Mouse (Mus musculus) intestine, postnatal 0 days (tissue): ENCODE results near the gene Ntn1. TPM values are rescaled to one million over a fixed set of nuclear protein-coding genes. Genes with fewer than 3 reads are reported as not detected.

Experiments used
- ATAC-seq: fragments of 200-750 bp; cut with Nextera tagmentation; 2 replicates; pipeline ENCODE4 v1.8.0; 2017; ENCODE audit warnings: mild to moderate bottlenecking, moderate TSS enrichment, moderate library complexity
- H3K27ac ChIP-seq: fragments of 300-500 bp; sonication (generic); 2 replicates; pipeline ENCODE4 v1.5.1; 2014; ENCODE audit warnings: mild to moderate bottlenecking, low read depth, low read length, moderate library complexity
- H3K27me3 ChIP-seq: fragments of 300-500 bp; sonication (generic); replicated peaks from 2 replicates; pipeline ENCODE4 v1.6.1; 2014; ENCODE audit warnings: low read length, mixed read lengths; ENCODE audit not compliant: control insufficient read depth, insufficient read depth
- H3K36me3 ChIP-seq: fragments of 300-500 bp; sonication (generic); 2 replicates; pipeline ENCODE4 v1.6.1; 2014; ENCODE audit warnings: mild to moderate bottlenecking, moderate library complexity; ENCODE audit not compliant: control insufficient read depth, insufficient read depth
- H3K4me1 ChIP-seq: fragments of 300-500 bp; sonication (generic); replicated peaks from 2 replicates; pipeline ENCODE4 v1.6.1; 2014; ENCODE audit warnings: antibody characterized with exemption, low read length, mixed read lengths; ENCODE audit not compliant: control insufficient read depth, insufficient read depth
- H3K4me2 ChIP-seq: fragments of 300-500 bp; sonication (generic); replicated peaks from 2 replicates; pipeline ENCODE4 v1.6.1; 2014; ENCODE audit warnings: low read depth, mild to moderate bottlenecking, moderate library complexity
- H3K4me3 ChIP-seq: fragments of 300-500 bp; sonication (generic); 2 replicates; pipeline ENCODE4 v1.5.1; 2014; ENCODE audit warnings: low read depth, low read length
- H3K9ac ChIP-seq: fragments of 300-500 bp; sonication (generic); 2 replicates; pipeline ENCODE4 v1.6.1; 2014; ENCODE audit warnings: mild to moderate bottlenecking, low read depth, low read length
- H3K9me3 ChIP-seq: fragments of 300-500 bp; sonication (generic); 2 replicates; pipeline ENCODE4 v1.6.1; 2016; ENCODE audit warnings: mixed run types; ENCODE audit not compliant: control insufficient read depth
- CTCF ChIP-seq: sonication (generic); IDR thresholded peaks from 2 replicates; pipeline ENCODE4 v1.5.1; 2016; ENCODE audit warnings: low read depth, mild to moderate bottlenecking, control low read depth, antibody characterized with exemption, moderate library complexity
- WGBS: fragments of 180-500 bp; shearing (Covaris S2); extraction: QIAGEN DNeasy Blood & Tissue Kit; methylation state at CpG from one replicate; pipeline ENCODE4 v1.1.7; 2014; 5-methylcytosine and 5-hydroxymethylcytosine counted together
- polyA plus RNA-seq: library from polyadenylated mRNA; unstranded; fragments of >200 nt; fragmentation: Nextera tagmentation; extraction: Ambion mirVana; gene quantifications from 2 replicates; pipeline ENCODE4 v1.2.1, GENCODE M21; 2015

Gene Ntn1
- polyA plus RNA-seq, 1 experiment from 2014 or later, result 8.8 TPM

DNA sequence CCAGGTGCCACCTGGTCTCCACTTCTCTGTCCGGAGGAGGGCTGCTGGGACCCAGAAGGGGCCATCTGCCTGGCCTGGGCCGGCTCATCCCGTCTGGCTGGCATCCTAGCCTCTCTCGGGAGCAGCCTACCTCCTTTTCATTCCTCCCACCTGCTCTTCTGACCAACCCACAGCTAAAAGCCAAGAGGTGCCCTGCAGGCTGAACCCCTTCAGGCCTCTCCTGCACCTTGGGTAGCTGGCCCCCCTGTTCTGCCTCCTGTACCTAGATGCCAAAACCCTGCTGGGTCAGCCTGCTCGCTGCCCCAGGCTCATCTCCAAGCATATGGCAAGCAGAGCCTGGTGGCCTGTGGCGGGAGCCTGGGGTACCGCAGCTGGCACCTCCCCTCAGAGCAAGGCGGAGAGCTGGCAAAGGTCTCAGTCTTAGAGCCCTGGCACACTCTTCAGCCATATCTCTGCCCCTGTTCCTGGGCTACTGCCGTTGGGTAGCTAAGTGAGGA lies 167.1 kb downstream of the Ntn1 start:
- no peak for TF ChIP-seq CTCF
- Histone ChIP-seq H3K4me1 (no peaks in the 10 kb centered on the region), H3K9me3 (0 out of 2 replicates have a peak, but pooled peaks cover 3% of the 10 kb centered on the region), H3K27ac (no peak overlapping the region), H3K27me3 (no peaks in the 10 kb centered on the region), H3K36me3 (no peaks in the 10 kb centered on the region), H3K4me3 (no peak overlapping the region), H3K4me2 (no peak overlapping the region), H3K9ac (no peak overlapping the region)
- ATAC-seq, result no peak
- 88% methylated on average over 9 of the region's 9 CpGs for WGBS

DNA sequence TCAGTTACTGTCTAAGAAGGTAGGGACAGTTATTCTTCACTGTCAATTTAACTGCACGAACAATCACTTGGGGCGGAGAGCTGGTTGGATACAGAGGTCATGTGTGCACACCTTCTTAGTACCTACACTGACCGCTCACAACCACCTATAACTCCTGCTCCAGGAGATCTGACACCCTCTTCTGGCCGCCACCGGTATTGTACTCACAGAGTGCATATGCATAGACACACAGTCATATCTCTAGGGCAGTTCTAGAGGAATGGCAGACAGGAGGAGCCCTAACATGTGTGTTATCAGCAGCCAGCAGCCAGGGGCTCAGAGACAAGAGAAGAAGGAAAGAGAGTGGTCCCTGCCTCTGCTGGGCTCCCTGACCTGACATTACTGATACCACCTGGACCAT lies 169.1 kb downstream of the Ntn1 start:
- Histone ChIP-seq H3K27me3 (no peaks in the 10 kb centered on the region), H3K4me1 (no peaks in the 10 kb centered on the region), H3K9ac (no peak overlapping the region), H3K4me3 (no peak overlapping the region), H3K27ac (no peak overlapping the region), H3K4me2 (no peak overlapping the region), H3K36me3 (no peaks in the 10 kb centered on the region), H3K9me3 (0 out of 2 replicates have a peak, but pooled peaks cover 3% of the 10 kb centered on the region)
- peak; percentile 36; the same call in 1 of the 2 replicates for TF ChIP-seq CTCF
- 95% methylated on average over 5 of the region's 5 CpGs for WGBS
- ATAC-seq, result no peak

DNA sequence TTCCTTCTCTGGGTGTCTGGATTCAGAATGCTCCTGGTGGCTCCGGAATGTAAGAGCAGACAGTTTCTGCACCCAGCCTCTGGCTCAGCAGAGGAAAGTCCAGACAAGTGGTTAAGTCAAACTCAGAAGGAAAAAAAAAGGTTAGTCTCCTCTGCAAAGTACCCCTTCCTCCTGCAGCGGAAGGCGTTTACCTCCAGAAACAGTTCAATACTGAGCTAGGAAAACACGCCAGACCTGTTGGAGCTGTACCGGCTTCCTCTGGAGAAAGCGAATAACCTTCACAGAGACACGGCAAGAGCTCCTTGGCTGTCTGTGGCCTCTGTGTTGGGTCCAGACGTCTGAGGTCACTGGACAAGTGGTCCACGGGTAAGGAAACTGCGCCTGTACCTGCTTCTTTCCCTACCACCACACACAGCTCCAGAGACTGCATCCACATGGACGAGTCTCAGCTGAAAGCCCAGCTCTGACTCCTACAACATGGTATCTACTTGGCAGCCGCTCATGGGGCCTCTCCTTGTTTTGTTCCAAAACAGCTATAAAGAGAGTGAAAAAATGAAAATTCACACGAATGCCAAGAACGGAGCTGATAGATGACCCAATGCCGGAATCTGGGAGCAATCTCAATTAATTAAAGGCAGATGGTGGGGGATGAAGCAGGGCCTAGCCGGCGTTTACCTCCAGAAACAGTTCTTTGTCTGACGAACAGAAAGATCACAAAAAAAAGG lies 171.5 kb downstream of the Ntn1 start:
- Histone ChIP-seq H3K27me3 (no peaks in the 10 kb centered on the region), H3K4me2 (no peak overlapping the region), H3K4me3 (no peak overlapping the region), H3K9ac (no peak overlapping the region), H3K36me3 (no peaks in the 10 kb centered on the region), H3K4me1 (no peaks in the 10 kb centered on the region), H3K27ac (no peak overlapping the region), H3K9me3 (0 out of 2 replicates have a peak, but pooled peaks cover 3% of the 10 kb centered on the region)
- no peak for ATAC-seq
- WGBS, result 55% methylated on average over 18 of the region's 18 CpGs
- no peak for TF ChIP-seq CTCF

DNA sequence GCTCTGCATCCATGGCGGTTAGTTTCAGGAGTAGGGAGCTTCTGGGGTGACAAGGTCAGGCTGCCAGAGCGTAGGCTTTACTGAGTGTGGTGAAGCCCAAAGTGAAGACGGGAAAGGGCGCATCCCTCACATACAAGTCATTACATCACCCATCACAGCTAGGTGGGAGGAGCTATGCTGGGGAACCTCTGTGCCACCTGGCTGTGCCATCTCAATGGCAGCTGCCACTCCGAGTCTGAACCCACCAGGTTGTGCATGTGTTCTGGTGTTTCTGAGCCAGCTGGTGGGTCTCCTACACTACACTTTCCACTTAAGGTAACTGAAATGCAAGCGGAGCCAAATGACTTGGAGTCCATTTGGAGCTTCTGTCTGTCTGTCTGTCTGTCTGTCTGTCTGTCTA lies 172.8 kb downstream of the Ntn1 start:
- Histone ChIP-seq H3K4me3 (no peak overlapping the region), H3K4me2 (no peak overlapping the region), H3K9ac (no peak overlapping the region), H3K36me3 (no peaks in the 10 kb centered on the region), H3K27ac (no peak overlapping the region), H3K4me1 (no peaks in the 10 kb centered on the region), H3K9me3 (0 out of 2 replicates have a peak, but pooled peaks cover 3% of the 10 kb centered on the region), H3K27me3 (no peaks in the 10 kb centered on the region)
- 95% methylated on average over 6 of the region's 6 CpGs for WGBS
- no peak for ATAC-seq
- no peak for TF ChIP-seq CTCF

DNA sequence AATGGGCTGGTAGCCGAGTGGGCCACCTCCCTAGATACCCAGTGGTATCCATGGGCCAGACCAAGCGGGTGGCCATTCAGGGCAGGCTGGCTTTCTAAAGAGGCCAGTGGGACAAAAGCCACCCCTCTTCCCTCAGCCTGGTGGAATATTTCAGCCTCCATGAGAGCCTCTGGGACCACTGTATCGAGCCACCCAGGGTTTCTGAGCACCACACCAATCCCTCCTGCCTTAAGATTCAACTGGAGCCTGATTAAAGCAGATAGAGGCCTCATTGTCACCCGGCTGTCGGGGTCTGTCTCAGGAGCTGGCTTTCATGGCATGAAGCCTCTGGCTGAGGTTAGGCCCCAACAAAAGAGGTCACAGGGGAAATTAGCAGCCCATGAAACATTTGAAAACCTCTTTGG lies 174.0 kb downstream of the Ntn1 start:
- ATAC-seq, result no peak
- Histone ChIP-seq H3K9ac (no peak overlapping the region), H3K4me2 (no peak overlapping the region), H3K27me3 (no peaks in the 10 kb centered on the region), H3K4me3 (no peak overlapping the region), H3K36me3 (no peaks in the 10 kb centered on the region), H3K4me1 (no peaks in the 10 kb centered on the region), H3K27ac (no peak overlapping the region), H3K9me3 (0 out of 2 replicates have a peak, but pooled peaks cover 2% of the 10 kb centered on the region)
- WGBS, result 83% methylated on average over 5 of the region's 5 CpGs
- TF ChIP-seq CTCF, result no peak

DNA sequence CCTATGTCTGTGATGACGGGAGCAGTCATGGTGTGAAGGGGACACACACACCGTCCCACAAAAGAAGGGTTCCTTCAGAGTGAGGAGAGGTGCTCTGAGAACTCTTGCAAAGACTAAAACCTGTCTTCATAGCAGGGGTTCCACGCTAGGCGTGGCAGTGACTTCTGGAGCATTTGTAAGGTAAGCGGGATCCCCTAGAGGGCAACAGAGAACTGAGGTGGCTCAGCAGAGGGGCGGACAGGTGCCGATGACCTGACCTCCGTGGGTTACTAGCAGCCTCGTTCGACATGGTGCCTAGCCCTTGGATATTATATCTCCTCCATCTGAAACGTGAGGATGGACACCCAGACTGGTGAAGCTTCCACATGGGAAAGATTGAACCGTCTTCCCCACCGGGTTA lies 177.5 kb downstream of the Ntn1 start:
- Histone ChIP-seq H3K27me3 (no peaks in the 10 kb centered on the region), H3K4me2 (no peak overlapping the region), H3K4me3 (no peak overlapping the region), H3K4me1 (no peaks in the 10 kb centered on the region), H3K9me3 (no peaks in the 10 kb centered on the region), H3K27ac (no peak overlapping the region), H3K9ac (no peak overlapping the region), H3K36me3 (no peaks in the 10 kb centered on the region)
- peak; percentile 20; the same call in 1 of the 2 replicates for TF ChIP-seq CTCF
- 49% methylated on average over 13 of the region's 13 CpGs for WGBS
- ATAC-seq, result no peak
